Mouse (Mus musculus) adrenal gland, postnatal 10 days (tissue): Measurements from ENCODE around the gene Negr1. TPM values are rescaled to one million over a fixed set of nuclear protein-coding genes. Genes with fewer than 3 reads are reported as not detected.

Experiments used
- DNase-seq: peaks from one replicate; pipeline ENCODE4 v3.0.0; 2021; ENCODE audit warnings: mixed read lengths
- total RNA-seq, 2 experiments: library from RNA; stranded (reverse); gene quantifications; 2 replicates each; pipeline ENCODE4 v1.2.3; 2021

The Negr1 gene
- total RNA-seq, 2 experiments from 2014 or later = 6.7 to 7.9 TPM

- peak; percentile 23 for DNase-seq
These were observed 351.2 kb downstream of the Negr1 start for GRCm38 (mm10) chr3:156912816-156913215.

DNA sequence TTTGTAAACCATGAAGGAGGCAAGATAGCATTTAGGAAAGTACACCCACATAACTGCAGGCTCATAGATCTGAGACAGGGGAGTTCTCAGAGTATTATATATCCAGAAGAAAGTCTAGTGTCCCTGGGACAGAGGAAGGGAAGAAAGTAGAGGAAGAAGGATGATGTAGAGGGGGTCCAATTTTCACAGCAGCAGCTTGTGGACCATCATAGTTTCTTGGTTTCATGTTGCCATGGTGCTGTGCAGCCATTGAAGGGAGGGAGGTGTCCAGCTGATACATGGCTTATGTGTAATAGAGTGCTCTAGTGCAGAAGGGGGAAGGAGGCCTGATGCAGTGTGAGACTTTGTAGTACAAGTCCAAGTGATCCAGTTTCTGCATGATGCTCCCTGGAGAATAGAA is 359.8 kb downstream of the Negr1 start:
- no peak for DNase-seq

DNA sequence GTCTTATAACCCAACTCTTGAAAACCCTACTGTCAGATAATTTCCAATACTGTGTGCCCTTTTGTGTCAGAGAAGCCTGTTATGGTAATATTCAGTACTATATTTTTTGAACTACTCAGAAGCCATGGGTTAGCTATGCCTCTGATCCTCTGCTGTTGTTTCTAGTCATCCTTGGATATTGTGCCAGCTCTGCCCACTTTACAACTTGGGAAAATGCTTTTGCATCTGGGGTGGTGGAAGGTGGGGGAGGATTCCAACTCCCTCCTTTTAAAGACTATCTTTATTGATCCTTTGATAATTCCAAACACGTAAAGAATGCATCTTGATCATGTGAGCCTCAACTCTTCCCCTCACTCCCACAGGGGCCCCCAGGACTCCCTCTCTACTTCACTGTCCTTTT is 361.6 kb downstream of the Negr1 start:
- no peak for DNase-seq

- DNase-seq = no peak
These were observed 363.5 kb downstream of the Negr1 start for GRCm38 (mm10) chr3:156925102-156925501.

DNA sequence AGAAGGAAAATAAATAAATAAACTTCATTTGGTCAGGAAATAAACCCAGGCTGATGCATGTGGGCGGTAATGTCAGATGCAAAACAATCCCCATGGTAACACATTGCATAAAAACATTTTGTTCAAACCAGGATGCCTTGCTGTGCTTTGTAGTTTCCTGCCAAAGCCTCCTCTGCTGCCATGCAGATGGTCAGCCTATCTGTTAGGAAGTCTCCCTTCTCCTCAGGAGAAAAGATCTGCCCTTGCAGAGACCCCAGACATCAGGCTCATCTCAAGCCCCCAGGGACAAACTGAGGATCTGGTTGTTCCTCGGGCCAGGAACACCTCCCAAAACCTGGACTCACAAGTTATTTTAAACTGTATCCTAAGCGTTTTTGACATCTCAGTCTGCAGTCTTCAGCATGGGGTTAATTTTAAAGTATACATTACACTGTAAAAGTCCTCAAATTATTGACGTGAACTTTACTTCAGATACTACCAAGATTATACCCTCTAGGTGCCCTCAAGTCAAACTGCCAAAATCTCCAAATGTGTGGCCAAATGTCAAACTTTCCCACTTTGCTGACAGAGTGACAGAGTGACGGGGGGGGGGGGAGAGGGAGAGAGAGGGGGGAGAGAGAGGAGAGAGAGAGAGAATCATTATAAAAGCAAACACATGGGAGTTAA is 366.9 kb downstream of the Negr1 start:
- no peak for DNase-seq

- no peak for DNase-seq
These were observed 367.4 kb downstream of the Negr1 start for GRCm38 (mm10) chr3:156929062-156929397.

- DNase-seq = no peak
These were observed 368.3 kb downstream of the Negr1 start for GRCm38 (mm10) chr3:156929677-156930440.

DNA sequence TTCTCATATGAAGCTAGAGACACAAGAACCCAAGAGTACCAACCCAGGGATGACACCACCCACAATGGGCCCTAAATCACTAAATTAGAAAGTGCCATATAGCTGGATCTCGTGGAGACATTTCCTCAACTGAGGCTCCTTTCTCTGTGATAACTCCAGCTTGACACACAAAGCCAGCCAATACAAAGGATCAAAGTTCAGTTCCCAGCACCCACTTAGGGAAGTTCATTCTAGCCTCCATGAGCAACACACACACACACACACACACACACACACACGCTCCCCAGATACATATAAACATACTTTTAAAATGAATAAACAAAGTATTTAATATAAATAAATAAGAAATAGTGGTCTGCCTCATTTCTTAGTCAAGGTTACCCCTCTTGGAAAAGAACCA is 369.4 kb downstream of the Negr1 start:
- no peak for DNase-seq

- no peak for DNase-seq
These were observed 369.9 kb downstream of the Negr1 start for GRCm38 (mm10) chr3:156931540-156931939.

GRCm38 (mm10) chr3:156934778-156935290 is 373.2 kb downstream of the Negr1 start:
- no peak for DNase-seq

DNA sequence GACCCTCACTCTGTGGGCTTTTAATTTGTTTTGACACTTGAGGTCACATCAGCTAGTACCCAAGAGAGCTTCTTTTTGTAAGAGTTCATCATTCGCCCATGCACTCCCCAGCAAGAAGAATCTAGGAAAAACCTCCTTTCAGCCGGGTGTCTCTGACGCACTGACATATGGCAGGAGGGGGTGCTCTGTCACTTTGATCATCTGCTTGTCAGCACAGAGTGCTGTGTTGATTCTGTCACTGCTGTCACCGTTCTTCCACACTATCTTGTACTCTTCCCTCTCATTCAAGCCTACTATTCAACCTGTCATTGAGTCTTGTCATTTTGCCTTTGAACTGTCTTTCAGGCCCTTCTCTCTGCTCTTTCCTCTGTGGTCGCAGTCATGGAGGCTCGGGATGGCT is 385.8 kb downstream of the Negr1 start:
- DNase-seq = no peak

DNA sequence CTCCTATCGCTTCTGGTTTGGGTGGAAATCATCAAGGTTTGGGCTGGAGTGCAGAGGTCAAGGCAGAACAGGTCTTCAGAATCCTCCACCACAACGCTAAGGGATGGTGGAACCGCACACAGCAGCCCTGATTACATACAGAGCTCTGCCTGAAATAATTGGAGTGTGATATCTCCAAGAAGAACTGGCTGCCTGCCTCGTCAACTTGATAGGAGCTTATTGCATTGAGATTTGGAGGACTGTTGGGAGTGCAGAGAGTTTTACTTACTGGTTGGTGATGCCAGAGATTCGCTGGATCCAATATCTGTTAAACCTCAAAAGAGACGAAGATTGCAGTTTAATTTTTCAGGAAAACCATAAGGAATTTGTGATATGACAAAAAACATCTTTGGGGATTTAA is 391.4 kb downstream of the Negr1 start:
- no peak for DNase-seq

DNA sequence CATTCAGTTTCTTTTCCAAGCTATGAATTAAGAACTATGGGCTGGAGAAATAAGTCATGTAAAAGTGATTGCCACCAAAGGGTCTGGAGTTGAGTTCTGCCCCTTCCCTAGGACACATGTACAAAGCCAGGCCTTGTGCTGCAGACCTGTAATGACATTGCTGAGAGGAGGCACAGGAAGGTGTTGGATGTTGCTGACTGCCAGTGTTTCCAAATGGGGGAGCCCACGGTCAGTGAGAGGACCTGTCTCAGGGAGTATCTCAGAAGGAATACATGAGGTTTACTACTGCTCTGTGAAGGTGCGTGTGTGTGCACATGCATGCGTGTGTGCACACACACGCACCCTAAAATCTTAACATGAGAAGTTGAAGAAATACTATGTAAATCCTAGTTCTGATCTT is 393.5 kb downstream of the Negr1 start:
- no peak for DNase-seq

- no peak for DNase-seq
These were observed 397.0 kb downstream of the Negr1 start for GRCm38 (mm10) chr3:156958640-156959039.

- peak; percentile 6 for DNase-seq
These were observed 407.2 kb downstream of the Negr1 start for GRCm38 (mm10) chr3:156968764-156969163.

DNA sequence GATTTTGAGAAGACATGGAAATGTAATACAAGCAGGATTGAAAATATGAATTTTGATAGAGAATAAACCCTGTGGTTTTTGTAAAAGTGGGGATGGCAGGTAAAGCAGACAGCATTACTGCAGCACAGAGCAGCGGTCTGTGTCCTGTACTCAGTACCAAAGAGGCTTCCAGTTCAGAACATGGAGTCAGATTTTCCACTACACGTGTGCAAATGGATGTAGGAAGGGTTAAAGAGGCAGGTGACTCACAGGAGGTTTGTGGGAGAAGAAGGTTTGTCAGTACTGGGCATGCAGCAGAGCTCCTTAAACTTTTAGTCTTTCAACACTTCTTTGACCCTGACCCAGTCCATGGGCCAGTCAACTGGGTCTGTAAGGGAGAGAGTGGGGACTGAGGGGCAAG is 409.5 kb downstream of the Negr1 start:
- DNase-seq = no peak

GRCm38 (mm10) chr3:156976816-156977215 is 415.2 kb downstream of the Negr1 start:
- DNase-seq = no peak

- no peak for DNase-seq
These were observed 418.6 kb downstream of the Negr1 start for GRCm38 (mm10) chr3:156980042-156980716.

DNA sequence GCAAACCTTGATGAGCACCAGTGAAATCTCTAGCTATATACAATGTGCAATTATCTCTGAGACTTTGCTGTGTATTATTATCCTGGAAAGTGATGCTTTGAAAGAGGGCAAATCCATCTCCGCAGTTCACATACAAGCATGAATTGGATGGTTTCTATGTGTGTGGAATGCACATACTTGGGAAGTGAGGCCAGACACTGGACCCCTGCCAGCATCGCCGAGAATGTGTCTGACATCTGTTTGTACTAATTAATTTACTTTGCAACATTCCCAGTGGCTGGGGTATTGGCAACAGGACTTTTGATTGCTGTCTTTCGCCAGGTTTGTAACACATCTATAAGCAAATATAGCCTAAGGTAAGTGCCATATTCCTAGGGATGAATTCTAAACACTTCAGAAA is 420.5 kb downstream of the Negr1 start:
- DNase-seq = peak; percentile 4

- DNase-seq = no peak
These were observed 425.5 kb downstream of the Negr1 start for GRCm38 (mm10) chr3:156987113-156987512.

- DNase-seq = no peak
These were observed 430.6 kb downstream of the Negr1 start for GRCm38 (mm10) chr3:156992171-156992570.

GRCm38 (mm10) chr3:156992811-156993210 is 431.2 kb downstream of the Negr1 start:
- DNase-seq = no peak

GRCm38 (mm10) chr3:156999177-156999808 is 437.7 kb downstream of the Negr1 start:
- peak; percentile 40 for DNase-seq
